Mouse (Mus musculus) frontal cortex, adult 2 months (tissue): ENCODE measurements around the gene Myo5a. TPM values are rescaled to one million over a fixed set of nuclear protein-coding genes. Genes with fewer than 3 reads are reported as not detected.

Source experiments
- DNase-seq, 2 experiments: peaks; one replicate each; pipeline ENCODE4 v3.0.0; 2022; ENCODE audit warnings: low spot score in 1 of 2; ENCODE audit errors: extremely low spot score in 1 of 2
- polyA plus RNA-seq: library from polyadenylated mRNA; depleted of rRNA; stranded (reverse); fragments of >200 nt; gene quantifications from 2 replicates; pipeline ENCODE4 v1.2.3, GENCODE M21; 2012

Myo5a gene
- polyA plus RNA-seq, 1 experiment: 109 TPM

- no peak for DNase-seq
Observed at GRCm38 (mm10) chr9:75193858-75194257, 123.0 kb downstream of the Myo5a start.

GRCm38 (mm10) chr9:75196335-75196734 lies 125.5 kb downstream of the Myo5a start:
- peak; percentile 73 to 79 for DNase-seq

GRCm38 (mm10) chr9:75197297-75197696 lies 126.5 kb downstream of the Myo5a start:
- DNase-seq: peak in 1 of 2 experiments; percentile 58

GRCm38 (mm10) chr9:75201506-75201905 lies 130.7 kb downstream of the Myo5a start:
- no peak for DNase-seq

GRCm38 (mm10) chr9:75202036-75202435 lies 131.2 kb downstream of the Myo5a start:
- DNase-seq: peak in 1 of 2 experiments; percentile 60

- DNase-seq: no peak
Observed at GRCm38 (mm10) chr9:75209246-75209645, 138.4 kb downstream of the Myo5a start.

- no peak for DNase-seq
Observed at GRCm38 (mm10) chr9:75210269-75210668, 139.5 kb downstream of the Myo5a start.

GRCm38 (mm10) chr9:75214743-75215413 lies 144.1 kb downstream of the Myo5a start:
- DNase-seq: no peak

GRCm38 (mm10) chr9:75219942-75220341 lies 149.1 kb downstream of the Myo5a start:
- DNase-seq: peak; percentile 52 to 72

GRCm38 (mm10) chr9:75221420-75222287 lies 150.8 kb downstream of the Myo5a start:
- DNase-seq: no peak

GRCm38 (mm10) chr9:75231841-75232746 lies 161.3 kb downstream of the Myo5a start, which contains the start of gene Myo5c:
TSS of gene Myo5c (plus strand) at chr9:75232020.
- DNase-seq: no peak

GRCm38 (mm10) chr9:75232860-75233259 lies 162.0 kb downstream of the Myo5a start:
- no peak for DNase-seq

- DNase-seq: no peak
Observed at GRCm38 (mm10) chr9:75234271-75234741, 163.5 kb downstream of the Myo5a start.

GRCm38 (mm10) chr9:75234983-75235627 lies 164.3 kb downstream of the Myo5a start:
- peak; percentile 57 to 69 for DNase-seq

GRCm38 (mm10) chr9:75235696-75236095 lies 164.9 kb downstream of the Myo5a start:
- no peak for DNase-seq

GRCm38 (mm10) chr9:75236416-75237308 lies 165.8 kb downstream of the Myo5a start:
- DNase-seq: no peak

GRCm38 (mm10) chr9:75238179-75238578 lies 167.4 kb downstream of the Myo5a start:
- no peak for DNase-seq

GRCm38 (mm10) chr9:75243052-75243451 lies 172.2 kb downstream of the Myo5a start:
- peak in 1 of 2 experiments; percentile 76 for DNase-seq
